Mouse (Mus musculus) brain, embryonic 14.5 days (tissue): ENCODE data around the gene Gm11596.

Experiments
- CTCF ChIP-seq: fragments of 200-500 bp; IDR thresholded peaks from 2 replicates; pipeline ENCODE4 v1.5.1; 2012; ENCODE audit warnings: inconsistent platforms, mild to moderate bottlenecking, moderate library complexity, borderline replicate concordance; ENCODE audit not compliant: insufficient read depth, insufficient read length; ENCODE audit errors: extremely low read depth
- POLR2A ChIP-seq: fragments of 200-500 bp; IDR thresholded peaks from 2 replicates; pipeline ENCODE4 v1.6.1; 2012; ENCODE audit warnings: mild to moderate bottlenecking, inconsistent platforms, borderline replicate concordance; ENCODE audit not compliant: poor library complexity, insufficient read depth, insufficient read length, severe bottlenecking; ENCODE audit errors: extremely low read depth

- TF ChIP-seq POLR2A (no peak), CTCF (no peak)
Observed at GRCm38 (mm10) chr11:99743985-99744384, 49.3 kb downstream of the Gm11596 start.
